Mouse (Mus musculus) neural tube, embryonic 12.5 days (tissue): Measurements from ENCODE around the gene Nrip3. TPM values are rescaled to one million over a fixed set of nuclear protein-coding genes. Genes with fewer than 3 reads are reported as not detected.

Experiments used
- ATAC-seq: fragments of 200-750 bp; cut with Nextera tagmentation; 2 replicates; pipeline ENCODE4 v1.8.0; 2017; ENCODE audit warnings: low read depth, mild to moderate bottlenecking, moderate TSS enrichment, moderate library complexity; ENCODE audit not compliant: low FRiP score
- H3K27ac ChIP-seq: fragments of 300-500 bp; sonication (generic); 2 replicates; pipeline ENCODE4 v1.5.1; 2016
- H3K27me3 ChIP-seq: fragments of 300-500 bp; sonication (generic); replicated peaks from 2 replicates; pipeline ENCODE4 v1.6.1; 2016; ENCODE audit warnings: mild to moderate bottlenecking
- H3K36me3 ChIP-seq: fragments of 300-500 bp; sonication (generic); 2 replicates; pipeline ENCODE4 v1.6.1; 2016; ENCODE audit warnings: mild to moderate bottlenecking
- H3K4me1 ChIP-seq: fragments of 300-500 bp; sonication (generic); 2 replicates; pipeline ENCODE4 v1.6.1; 2016
- H3K4me2 ChIP-seq: fragments of 300-500 bp; sonication (generic); replicated peaks from 2 replicates; pipeline ENCODE4 v1.6.1; 2016; ENCODE audit warnings: mild to moderate bottlenecking
- H3K4me3 ChIP-seq: fragments of 300-500 bp; sonication (generic); 2 replicates; pipeline ENCODE4 v1.5.1; 2016
- H3K9ac ChIP-seq: fragments of 300-500 bp; sonication (generic); 2 replicates; pipeline ENCODE4 v1.6.1; 2016; ENCODE audit warnings: mild to moderate bottlenecking
- H3K9me3 ChIP-seq: fragments of 300-500 bp; sonication (generic); 2 replicates; pipeline ENCODE4 v1.6.1; 2016; ENCODE audit warnings: mild to moderate bottlenecking
- WGBS: fragments of 180-500 bp; shearing (Covaris S2); methylation state at CpG from one replicate; pipeline ENCODE4 v1.1.7; 2016; 5-methylcytosine and 5-hydroxymethylcytosine counted together
- polyA plus RNA-seq: library from polyadenylated mRNA; unstranded; fragments of >200 nt; fragmentation: Nextera tagmentation; extraction: Ambion mirVana; gene quantifications from 2 replicates; pipeline ENCODE4 v1.2.1, GENCODE M21; 2016

Gene Nrip3
- polyA plus RNA-seq, 1 experiment from 2014 or later = 2.7 TPM

DNA sequence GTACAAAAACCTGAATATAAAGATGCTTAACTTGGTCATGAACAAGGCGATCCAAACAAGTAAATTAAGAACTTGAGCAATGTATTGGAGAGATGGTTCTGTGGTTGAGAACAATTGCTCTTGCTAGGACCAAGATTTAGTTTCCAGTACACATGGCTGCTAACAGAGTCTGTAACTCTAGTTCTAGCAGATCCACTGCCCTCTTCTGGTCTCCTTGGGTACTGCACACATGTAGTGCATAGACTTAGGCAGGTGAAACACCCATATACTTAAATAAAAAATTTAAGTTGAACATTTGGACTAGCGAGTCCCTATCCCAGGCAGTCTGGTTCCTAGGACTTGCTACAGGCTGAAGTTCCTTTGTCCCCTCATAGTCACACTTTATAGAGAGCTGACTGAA is 59.2 kb downstream of the Nrip3 start:
- H3K27me3 ChIP-seq = no peaks in the 10 kb centered on the region
- no peaks in the 10 kb centered on the region for H3K4me1 ChIP-seq
- ATAC-seq = no peak
- 93% methylated on average over 2 of the region's 2 CpGs for WGBS
- H3K36me3 ChIP-seq = no peaks in the 10 kb centered on the region
- no peak overlapping the region for H3K27ac ChIP-seq
- no peak overlapping the region for H3K9ac ChIP-seq
- H3K4me3 ChIP-seq = no peak overlapping the region
- H3K4me2 ChIP-seq = no peak overlapping the region
- no peaks in the 10 kb centered on the region for H3K9me3 ChIP-seq

DNA sequence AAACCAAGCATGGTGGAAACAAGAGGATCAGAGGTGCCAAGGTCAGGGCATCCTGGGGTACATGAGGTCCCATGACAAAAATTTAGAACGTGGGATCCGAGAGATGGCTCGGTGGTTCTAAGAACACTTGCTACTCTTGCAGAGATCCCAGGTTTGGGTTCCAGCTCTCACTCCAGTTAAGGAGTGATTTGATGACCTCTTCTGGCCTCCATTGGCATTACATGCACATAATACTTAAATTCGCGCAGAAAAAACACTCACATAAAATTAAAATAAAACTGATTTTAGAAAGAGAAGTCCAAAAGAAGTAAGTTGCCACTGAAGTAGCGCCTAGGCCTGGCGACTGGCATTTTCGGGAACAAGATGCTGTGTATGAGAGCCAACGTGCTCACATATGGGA is 62.5 kb downstream of the Nrip3 start:
- H3K36me3 ChIP-seq = no peaks in the 10 kb centered on the region
- H3K4me2 ChIP-seq = no peak overlapping the region
- ATAC-seq = no peak

DNA sequence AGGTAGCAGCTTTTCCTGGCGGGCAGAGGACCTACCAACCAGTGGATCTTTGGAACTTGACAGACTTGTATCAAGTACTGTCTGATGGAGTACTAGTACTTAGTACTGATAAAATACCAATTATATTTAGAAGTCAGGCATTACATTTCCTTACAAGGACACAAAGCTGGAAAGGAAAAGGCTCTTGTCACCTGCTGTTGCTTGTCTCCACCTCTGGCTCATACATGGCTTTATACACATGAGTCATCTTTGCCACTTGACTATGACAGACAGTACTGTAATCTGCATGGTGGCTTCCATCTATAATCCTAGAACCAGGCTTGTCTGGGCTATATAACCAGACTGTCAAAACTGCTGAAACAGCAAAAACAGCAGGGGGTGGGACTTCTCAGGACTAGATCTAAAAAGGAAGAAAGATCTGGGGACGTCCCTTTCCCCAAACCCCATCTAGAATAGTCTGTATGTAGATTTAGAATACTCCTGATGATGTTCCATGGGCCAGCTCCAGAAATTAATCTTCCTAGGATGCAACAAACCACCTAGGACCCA is 68.3 kb downstream of the Nrip3 start:
- no peaks in the 10 kb centered on the region for H3K9me3 ChIP-seq
- ATAC-seq = no peak
- no peaks in the 10 kb centered on the region for H3K4me1 ChIP-seq
- H3K4me2 ChIP-seq = no peak overlapping the region
- H3K36me3 ChIP-seq = peaks cover 28% of the 10 kb centered on the region
- H3K27me3 ChIP-seq = no peaks in the 10 kb centered on the region
- H3K9ac ChIP-seq = no peak overlapping the region
- 86% methylated on average over 2 of the region's 2 CpGs for WGBS
- no peak overlapping the region for H3K27ac ChIP-seq
- H3K4me3 ChIP-seq = no peak overlapping the region

More for the DNA sequence above, 62.5 kb downstream of the Nrip3 start:
- H3K27me3 ChIP-seq = no peaks in the 10 kb centered on the region
- H3K4me1 ChIP-seq = no peaks in the 10 kb centered on the region
- no peak overlapping the region for H3K27ac ChIP-seq
- H3K9ac ChIP-seq = no peak overlapping the region
- no peaks in the 10 kb centered on the region for H3K9me3 ChIP-seq
- 65% methylated on average over 9 of the region's 9 CpGs for WGBS
- no peak overlapping the region for H3K4me3 ChIP-seq

DNA sequence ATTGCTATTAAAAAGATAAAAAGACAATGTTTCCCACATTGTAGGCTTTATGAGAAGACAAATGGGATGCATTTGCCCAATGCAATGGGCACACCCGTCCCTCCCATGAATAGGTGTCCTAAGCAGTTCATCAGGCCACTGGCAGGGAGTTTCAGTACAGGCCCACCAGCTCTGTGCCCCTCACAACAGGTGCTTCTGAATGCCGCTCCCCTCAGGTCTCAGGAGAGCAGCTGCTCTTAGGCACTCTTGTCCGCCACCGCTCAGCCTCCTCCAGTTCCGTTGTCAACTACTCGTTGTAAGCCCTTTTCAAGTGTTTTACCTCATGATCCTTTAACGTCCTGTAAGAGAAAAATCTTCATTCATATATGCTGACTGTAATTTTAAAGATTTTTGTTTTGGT is 69.6 kb downstream of the Nrip3 start:
- H3K27me3 ChIP-seq = no peaks in the 10 kb centered on the region
- H3K36me3 ChIP-seq = peaks cover 31% of the 10 kb centered on the region
- no peak overlapping the region for H3K27ac ChIP-seq
- H3K9me3 ChIP-seq = no peaks in the 10 kb centered on the region
- H3K9ac ChIP-seq = no peak overlapping the region
- H3K4me3 ChIP-seq = no peak overlapping the region
- no peak overlapping the region for H3K4me2 ChIP-seq
- no peak for ATAC-seq
- WGBS = 81% methylated on average over 7 of the region's 7 CpGs
- H3K4me1 ChIP-seq = no peaks in the 10 kb centered on the region

DNA sequence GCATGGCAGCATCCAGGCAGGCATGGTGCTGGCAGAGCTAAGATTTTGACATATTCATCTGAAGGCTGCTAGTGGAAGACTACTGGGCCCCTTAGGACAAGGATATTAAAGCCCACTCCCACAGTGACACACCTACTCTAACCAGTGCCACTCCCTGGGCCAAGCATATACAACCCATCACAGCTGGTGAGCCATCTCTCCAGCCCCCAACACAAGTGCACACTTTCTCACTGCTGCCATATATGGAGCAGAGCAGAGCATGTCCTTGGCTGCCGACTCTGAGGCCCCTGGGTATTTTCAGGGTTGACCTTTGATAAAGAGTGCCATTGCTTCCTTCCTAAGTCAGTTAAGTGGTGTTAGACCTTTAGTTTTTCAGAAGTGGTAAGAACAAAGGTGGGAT is 71.8 kb downstream of the Nrip3 start:
- Histone ChIP-seq H3K27me3 (no peaks in the 10 kb centered on the region), H3K4me1 (no peaks in the 10 kb centered on the region), H3K27ac (no peak overlapping the region), H3K36me3 (peaks cover 31% of the 10 kb centered on the region), H3K4me2 (no peak overlapping the region), H3K9ac (no peak overlapping the region), H3K9me3 (no peaks in the 10 kb centered on the region), H3K4me3 (no peak overlapping the region)
- 86% methylated on average over 1 of the region's 1 CpGs for WGBS
- no peak for ATAC-seq

DNA sequence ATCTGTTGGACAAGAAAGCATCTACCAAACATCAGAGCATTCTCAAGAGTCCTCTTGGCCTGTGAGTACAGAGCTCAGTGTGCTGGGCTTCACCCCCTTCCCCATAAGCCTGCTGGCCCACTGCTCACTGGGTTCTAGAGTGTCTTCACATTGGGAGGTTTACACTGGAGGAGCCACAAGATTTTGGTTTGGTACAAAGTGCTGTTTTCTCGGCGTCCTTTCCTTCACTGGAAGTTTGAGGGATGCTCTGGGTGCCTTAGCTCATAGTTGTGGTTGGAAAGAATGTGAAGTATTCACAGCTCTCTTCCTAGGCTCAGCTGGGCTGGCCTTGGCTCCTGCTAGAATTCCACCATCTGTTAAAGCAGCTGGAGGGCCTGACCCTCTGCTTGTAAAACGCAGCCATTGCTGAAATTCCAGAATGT is 72.9 kb downstream of the Nrip3 start:
- Histone ChIP-seq H3K9ac (no peak overlapping the region), H3K36me3 (peaks cover 31% of the 10 kb centered on the region), H3K4me1 (no peaks in the 10 kb centered on the region), H3K4me3 (no peak overlapping the region), H3K27ac (no peak overlapping the region), H3K4me2 (no peak overlapping the region), H3K9me3 (no peaks in the 10 kb centered on the region), H3K27me3 (no peaks in the 10 kb centered on the region)
- WGBS = 79% methylated on average over 3 of the region's 3 CpGs
- no peak for ATAC-seq

Other genes starting within 250 kb of the Nrip3 start
- 44.1 and 51.0 TPM in 2 replicates for gene St5, start 78.4 kb downstream of the Nrip3 start, polyA plus RNA-seq
- 16.1 and 17.6 TPM in 2 replicates for gene Akip1, start 78.3 kb downstream of the Nrip3 start, polyA plus RNA-seq
- gene BC051019, start 58.2 kb downstream of the Nrip3 start, polyA plus RNA-seq = not detected in 2 replicates
- gene Ascl3, start 50.3 kb downstream of the Nrip3 start, polyA plus RNA-seq = 0.31 TPM in 1 of 2 replicates, not detected in the other
- 68.4 and 74.2 TPM in 2 replicates for gene Tmem9b, start 29.1 kb downstream of the Nrip3 start, polyA plus RNA-seq
- gene Scube2, start 83.7 kb upstream of the Nrip3 start, polyA plus RNA-seq = 13.1 and 13.4 TPM in 2 replicates
- gene Dennd5a, start 178.4 kb upstream of the Nrip3 start, polyA plus RNA-seq = 65.6 and 69.9 TPM in 2 replicates
- gene Tmem41b, start 204.9 kb upstream of the Nrip3 start, polyA plus RNA-seq = 80.7 TPM in 2 replicates
- 45.5 and 45.7 TPM in 2 replicates for gene Ipo7, start 236.2 kb upstream of the Nrip3 start, polyA plus RNA-seq